In the genomic region with DNA sequence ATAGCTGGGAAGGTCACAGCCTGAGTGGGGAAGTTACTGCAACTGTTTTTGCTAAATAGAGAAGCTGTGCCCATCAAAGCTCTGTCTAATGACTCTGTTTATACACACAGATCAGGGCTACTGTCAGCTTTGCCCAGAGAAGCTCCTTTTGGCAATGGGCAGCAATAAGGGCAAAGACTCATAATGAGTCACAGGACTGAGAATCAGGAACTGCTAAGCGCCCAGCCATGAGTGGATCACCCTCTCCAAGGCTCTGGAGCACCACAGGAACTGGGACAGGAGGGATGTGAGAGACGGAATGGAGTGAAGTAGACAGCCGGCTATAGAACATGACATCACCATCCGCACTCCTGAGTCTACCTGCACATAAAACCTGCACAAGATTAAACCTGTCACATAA, we compare ENCODE assay signal across 34 mouse cellular contexts. TPM values are rescaled to one million over a fixed set of nuclear protein-coding genes. Genes with fewer than 3 reads are reported as not detected.
A peak's percentile ranks its signal among the peaks of the same experiment; 100 is the strongest.
DNase-seq lines count a peak whose midpoint lies in the region; TF ChIP-seq lines count a peak whose summit lies in the region.
"Had no signal": no experiment of that assay in that cellular context is flagged by ENCODE, and none has a peak within 500 bp of the region (broad histone marks: within the 10 kb centered on the region; RNA-seq: fewer than 3 reads in every experiment).

No protein-coding gene starts in this region.

- peak overlapping the region; percentile 93 for H3K27ac ChIP-seq in macrophage
- H3K27ac ChIP-seq: embryonic facial prominence, embryonic 10.5 days; embryonic facial prominence, embryonic 15.5 days; forebrain, embryonic 13.5 days; heart, embryonic 10.5 days; heart, embryonic 15.5 days; hindbrain, embryonic 12.5 days; hindbrain, postnatal 0 days; intestine, embryonic 15.5 days; liver, embryonic 13.5 days; midbrain, embryonic 12.5 days had no signal

- H3K27me3 ChIP-seq in C2C12 (ENCODE audit: control insufficient read depth, insufficient read depth, insufficient read length), result no peaks in the 10 kb centered on the region
- H3K27me3 ChIP-seq: embryonic facial prominence, embryonic 15.5 days; forebrain, embryonic 13.5 days; heart, embryonic 15.5 days; hindbrain, embryonic 12.5 days; intestine, embryonic 15.5 days; liver, embryonic 13.5 days; midbrain, embryonic 12.5 days had no signal

- WGBS in macrophage (ENCODE audit: missing documents), result 74% methylated on average over 4 of the region's 4 CpGs

- DNase-seq in 3134 (ENCODE audit: extremely low read depth, insufficient read length, low spot score), result peak; percentile 44
- DNase-seq in adrenal gland, postnatal 14 days, result peak; percentile 38
- no peak for DNase-seq in lung, postnatal 14 days
- no peak for DNase-seq in layer of hippocampus, postnatal 14 days (ENCODE audit: low spot score in 2 of 2)
- DNase-seq in spleen, postnatal 36 days (ENCODE audit: low spot score in 2 of 2), result no peak
- no peak for DNase-seq in liver
- DNase-seq: cerebellum, adult 18-20 months; cerebellum, postnatal 10 days; gastrocnemius, postnatal 10 days; kidney, adult 2 months; kidney, postnatal 4 days; layer of hippocampus, postnatal 36 days; left cerebral cortex, postnatal 4 days; liver, embryonic 13.5 days; lung, adult 18-20 months; right cerebral cortex, postnatal 25 days; thymus, postnatal 14 days had no signal

- H3K79me2 ChIP-seq in C2C12 (ENCODE audit: control insufficient read depth, insufficient read depth) (no peaks in the 10 kb centered on the region), macrophage (ENCODE audit: inconsistent target) (no peaks in the 10 kb centered on the region)

- H3K4me3 ChIP-seq in C2C12 (ENCODE audit: insufficient read depth, poor library complexity, severe bottlenecking), result no peak overlapping the region
- H3K4me3 ChIP-seq in macrophage (ENCODE audit: inconsistent target), result no peak overlapping the region
- H3K4me3 ChIP-seq: embryonic facial prominence, embryonic 10.5 days; embryonic facial prominence, embryonic 15.5 days; forebrain, embryonic 13.5 days; heart, embryonic 10.5 days; heart, embryonic 15.5 days; hindbrain, embryonic 12.5 days; intestine, embryonic 15.5 days; liver, embryonic 13.5 days; megakaryocyte, embryonic 14.5 days; midbrain, embryonic 12.5 days had no signal

- no peaks in the 10 kb centered on the region for H3K79me3 ChIP-seq in C2C12 (ENCODE audit: low read depth)

- no peak overlapping the region for H3ac ChIP-seq in C2C12 (ENCODE audit: control insufficient read depth, insufficient read length, low read depth)

- H3K36me3 ChIP-seq in C2C12 (ENCODE audit: control insufficient read depth, insufficient read depth) (no peaks in the 10 kb centered on the region), macrophage (ENCODE audit: inconsistent target) (no peaks in the 10 kb centered on the region)
- H3K36me3 ChIP-seq: embryonic facial prominence, embryonic 10.5 days; embryonic facial prominence, embryonic 15.5 days; G1E; heart, embryonic 10.5 days; heart, embryonic 15.5 days; hindbrain, embryonic 12.5 days; intestine, embryonic 15.5 days; liver, embryonic 13.5 days; midbrain, embryonic 12.5 days had no signal

- TF ChIP-seq CTCF in C2C12 (IDR thresholded peaks at IDR 0.05; ENCODE audit: control insufficient read depth, insufficient read depth, insufficient read length), result no peak

TF ChIP-seq in C2C12, 6 proteins besides CTCF, POLR2A, EP300 and RAD21:
- TF ChIP-seq CEBPB (IDR thresholded peaks at IDR 0.05; ENCODE audit: low read depth) (no peak), FOSL1 (IDR thresholded peaks at IDR 0.05; ENCODE audit: insufficient read depth, low read length, poor library complexity, severe bottlenecking) (peak; percentile 37)

RNA-seq across cellular contexts. Expression of a gene that starts 29.4 kb away (rescaled TPM):
- polyA plus RNA-seq in C2C12 (2012; fragmentation: generic; extraction: Trizol) (not detected), macrophage (2018) (not detected in 3 replicates)
- 67.6 and 91.0 TPM in 2 replicates for total RNA-seq in adrenal gland, postnatal 14 days (2021)
- total RNA-seq in macrophage (2018; cell fraction: chromatin; rRNA removed), result under 1 TPM in 1 of 26 experiments, not detected in 25; 0.29 TPM
- under 1 TPM in 3 of 26 experiments, not detected in 23; 0.09 to 0.22 (median 0.09) TPM for total RNA-seq in macrophage (2018; cell fraction: cytosol; rRNA removed)
- 1 to 10 TPM in 1 of 26 experiments, under 1 TPM in 4, not detected in 21; 0.33 to 1.0 (median 0.80) TPM for total RNA-seq in macrophage (2018; cell fraction: nucleus; rRNA removed)
- not detected for total RNA-seq in layer of hippocampus, postnatal 14 days (2021)
- total RNA-seq: G1E; gastrocnemius, postnatal 10 days; heart, postnatal 25 days; layer of hippocampus, postnatal 36 days; left cerebral cortex, postnatal 4 days; neutrophil, adult 5-6 weeks had no signal
- polyA plus RNA-seq: embryonic facial prominence, embryonic 10.5 days; embryonic facial prominence, embryonic 15.5 days; forebrain, embryonic 13.5 days; G1E; heart, embryonic 10.5 days; heart, embryonic 15.5 days; hindbrain, embryonic 12.5 days; hindbrain, postnatal 0 days; liver, embryonic 13.5 days; lung, postnatal 0 days; midbrain, embryonic 12.5 days; stomach, embryonic 16.5 days had no signal

Comparison
In these comparisons a context has a peak if more than half of its experiments do, and no peak if none do; other contexts are left out.
1. DNase-seq: peak in 3134 (single experiment) and adrenal gland, postnatal 14 days (single experiment); none in lung, postnatal 14 days (single experiment), layer of hippocampus, postnatal 14 days (0 of 2), spleen, postnatal 36 days (0 of 2) and liver (single experiment).
2. RNA of a gene that starts 29.4 kb away (total RNA-seq): 67.6 to 91.0 TPM in adrenal gland, postnatal 14 days; not detected in layer of hippocampus, postnatal 14 days; every median in the first group is over 10 times any median in the second.